Mouse (Mus musculus): ENCODE measurements around the gene Dpm1. TPM values are rescaled to one million over a fixed set of nuclear protein-coding genes. Genes with fewer than 3 reads are reported as not detected.

Dpm1 gene
- polyA plus RNA-seq, 1 experiment = 686 TPM

GRCm38 (mm10) chr2:168191856-168192255 lies 38.5 kb downstream of the Dpm1 start:
- H3K27ac ChIP-seq (ENCODE audit: insufficient read depth, low read depth, low read length) = no peak overlapping the region
- H3K4me1 ChIP-seq (ENCODE audit: control insufficient read depth, insufficient read depth, low read length) = peaks cover 8% of the 10 kb centered on the region
- no peak overlapping the region for H3K4me3 ChIP-seq (ENCODE audit: insufficient read depth, low read depth, low read length)
- WGBS = 65% methylated on average over 2 of the region's 2 CpGs
- no peak for TF ChIP-seq POLR2A (IDR thresholded peaks at IDR 0.05; ENCODE audit: insufficient read depth, low read depth, low read length)
- TF ChIP-seq CTCF (IDR thresholded peaks at IDR 0.05; ENCODE audit: insufficient read depth, low read depth, low read length) = no peak

GRCm38 (mm10) chr2:168175946-168176345 lies 54.4 kb downstream of the Dpm1 start:
- 38% methylated on average over 7 of the region's 7 CpGs for WGBS

GRCm38 (mm10) chr2:168170167-168170685 lies 60.2 kb downstream of the Dpm1 start:
- TF ChIP-seq CTCF (IDR thresholded peaks at IDR 0.05; ENCODE audit: insufficient read depth, low read depth, low read length) (no peak), POLR2A (IDR thresholded peaks at IDR 0.05; ENCODE audit: insufficient read depth, low read depth, low read length) (no peak)
- Histone ChIP-seq H3K27ac (ENCODE audit: insufficient read depth, low read depth, low read length) (no peak overlapping the region), H3K4me3 (ENCODE audit: insufficient read depth, low read depth, low read length) (no peak overlapping the region), H3K4me1 (ENCODE audit: control insufficient read depth, insufficient read depth, low read length) (peaks cover 2% of the 10 kb centered on the region; the same call in 1 of the 2 replicates)
- WGBS = 18% methylated on average over 13 of the region's 13 CpGs

More at GRCm38 (mm10) chr2:168175946-168176345, 54.4 kb downstream of the Dpm1 start:
- Histone ChIP-seq H3K4me1 (ENCODE audit: control insufficient read depth, insufficient read depth, low read length) (no peaks in the 10 kb centered on the region), H3K27ac (ENCODE audit: insufficient read depth, low read depth, low read length) (no peak overlapping the region), H3K4me3 (ENCODE audit: insufficient read depth, low read depth, low read length) (no peak overlapping the region)
- TF ChIP-seq POLR2A (IDR thresholded peaks at IDR 0.05; ENCODE audit: insufficient read depth, low read depth, low read length) = no peak
- no peak for TF ChIP-seq CTCF (IDR thresholded peaks at IDR 0.05; ENCODE audit: insufficient read depth, low read depth, low read length)

- WGBS = 23% methylated on average over 9 of the region's 9 CpGs
- Histone ChIP-seq H3K27ac (ENCODE audit: insufficient read depth, low read depth, low read length) (no peak overlapping the region), H3K4me1 (ENCODE audit: control insufficient read depth, insufficient read depth, low read length) (peaks cover 2% of the 10 kb centered on the region; the same call in 1 of the 2 replicates), H3K4me3 (ENCODE audit: insufficient read depth, low read depth, low read length) (no peak overlapping the region)
- TF ChIP-seq POLR2A (IDR thresholded peaks at IDR 0.05; ENCODE audit: insufficient read depth, low read depth, low read length) = no peak
- TF ChIP-seq CTCF (IDR thresholded peaks at IDR 0.05; ENCODE audit: insufficient read depth, low read depth, low read length) = no peak
Observed at GRCm38 (mm10) chr2:168169800-168170113, 60.6 kb downstream of the Dpm1 start.

- Histone ChIP-seq H3K4me3 (ENCODE audit: insufficient read depth, low read depth, low read length) (no peak overlapping the region), H3K4me1 (ENCODE audit: control insufficient read depth, insufficient read depth, low read length) (peaks cover 2% of the 10 kb centered on the region; the same call in 1 of the 2 replicates), H3K27ac (ENCODE audit: insufficient read depth, low read depth, low read length) (no peak overlapping the region)
- no peak for TF ChIP-seq POLR2A (IDR thresholded peaks at IDR 0.05; ENCODE audit: insufficient read depth, low read depth, low read length)
- TF ChIP-seq CTCF (IDR thresholded peaks at IDR 0.05; ENCODE audit: insufficient read depth, low read depth, low read length) = no peak
- 62% methylated on average over 9 of the region's 9 CpGs for WGBS
Observed at GRCm38 (mm10) chr2:168168892-168169799, 61.2 kb downstream of the Dpm1 start.

GRCm38 (mm10) chr2:168167781-168168180 lies 62.6 kb downstream of the Dpm1 start:
- Histone ChIP-seq H3K4me1 (ENCODE audit: control insufficient read depth, insufficient read depth, low read length) (peaks cover 2% of the 10 kb centered on the region; the same call in 1 of the 2 replicates), H3K27ac (ENCODE audit: insufficient read depth, low read depth, low read length) (no peak overlapping the region), H3K4me3 (ENCODE audit: insufficient read depth, low read depth, low read length) (no peak overlapping the region)
- WGBS = 72% methylated on average over 3 of the region's 3 CpGs
- TF ChIP-seq POLR2A (IDR thresholded peaks at IDR 0.05; ENCODE audit: insufficient read depth, low read depth, low read length) (no peak), CTCF (IDR thresholded peaks at IDR 0.05; ENCODE audit: insufficient read depth, low read depth, low read length) (no peak)

GRCm38 (mm10) chr2:168166750-168167460 lies 63.5 kb downstream of the Dpm1 start:
- 66% methylated on average over 21 of the region's 21 CpGs for WGBS
- Histone ChIP-seq H3K27ac (ENCODE audit: insufficient read depth, low read depth, low read length) (no peak overlapping the region), H3K4me1 (ENCODE audit: control insufficient read depth, insufficient read depth, low read length) (peaks cover 2% of the 10 kb centered on the region; the same call in 1 of the 2 replicates)

GRCm38 (mm10) chr2:168161978-168162377 lies 68.4 kb downstream of the Dpm1 start:
- TF ChIP-seq CTCF (IDR thresholded peaks at IDR 0.05; ENCODE audit: insufficient read depth, low read depth, low read length) (no peak), POLR2A (IDR thresholded peaks at IDR 0.05; ENCODE audit: insufficient read depth, low read depth, low read length) (no peak)
- Histone ChIP-seq H3K4me1 (ENCODE audit: control insufficient read depth, insufficient read depth, low read length) (peaks cover 11% of the 10 kb centered on the region), H3K4me3 (ENCODE audit: insufficient read depth, low read depth, low read length) (no peak overlapping the region), H3K27ac (ENCODE audit: insufficient read depth, low read depth, low read length) (no peak overlapping the region)
- 20% methylated on average over 14 of the region's 14 CpGs for WGBS

More at GRCm38 (mm10) chr2:168166750-168167460, 63.5 kb downstream of the Dpm1 start:
- no peak for TF ChIP-seq POLR2A (IDR thresholded peaks at IDR 0.05; ENCODE audit: insufficient read depth, low read depth, low read length)
- TF ChIP-seq CTCF (IDR thresholded peaks at IDR 0.05; ENCODE audit: insufficient read depth, low read depth, low read length) = no peak
- no peak overlapping the region for H3K4me3 ChIP-seq (ENCODE audit: insufficient read depth, low read depth, low read length)
